Mouse (Mus musculus) cerebellum, adult 18-20 months (tissue): ENCODE data around the gene Ube2j1.

Experiments
- DNase-seq, 2 experiments: peaks; one replicate each; pipeline ENCODE4 v3.0.0; 2021

Ube2j1 gene

GRCm38 (mm10) chr4:33072526-33073161 lies 41.4 kb downstream of the Ube2j1 start:
- no peak for DNase-seq

- DNase-seq: no peak
These were observed 43.2 kb downstream of the Ube2j1 start for GRCm38 (mm10) chr4:33074406-33074805.

- no peak for DNase-seq
These were observed 43.6 kb downstream of the Ube2j1 start for GRCm38 (mm10) chr4:33074851-33075250.

- no peak for DNase-seq
These were observed 44.7 kb downstream of the Ube2j1 start for GRCm38 (mm10) chr4:33075776-33076524.

DNA sequence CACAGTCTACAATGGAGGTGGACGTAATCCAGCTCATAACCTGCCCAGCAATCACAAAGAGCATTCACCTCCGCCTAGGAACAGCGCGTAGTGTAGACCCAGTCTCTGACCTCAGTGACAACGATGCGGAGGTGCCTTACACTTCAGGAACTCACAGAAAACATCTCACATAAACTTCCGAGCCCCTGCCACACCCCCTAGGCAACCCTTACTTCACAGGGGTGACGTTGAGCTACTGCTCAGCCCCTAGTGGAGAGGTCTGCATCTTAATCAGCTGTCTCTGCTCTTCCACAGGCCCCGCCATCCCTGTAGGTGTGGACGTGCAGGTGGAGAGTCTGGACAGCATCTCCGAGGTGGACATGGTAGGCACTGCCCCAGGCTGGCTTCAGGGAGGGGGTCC lies 45.9 kb downstream of the Ube2j1 start:
- DNase-seq: no peak

- DNase-seq: no peak
These were observed 46.5 kb downstream of the Ube2j1 start for GRCm38 (mm10) chr4:33077724-33078123.

DNA sequence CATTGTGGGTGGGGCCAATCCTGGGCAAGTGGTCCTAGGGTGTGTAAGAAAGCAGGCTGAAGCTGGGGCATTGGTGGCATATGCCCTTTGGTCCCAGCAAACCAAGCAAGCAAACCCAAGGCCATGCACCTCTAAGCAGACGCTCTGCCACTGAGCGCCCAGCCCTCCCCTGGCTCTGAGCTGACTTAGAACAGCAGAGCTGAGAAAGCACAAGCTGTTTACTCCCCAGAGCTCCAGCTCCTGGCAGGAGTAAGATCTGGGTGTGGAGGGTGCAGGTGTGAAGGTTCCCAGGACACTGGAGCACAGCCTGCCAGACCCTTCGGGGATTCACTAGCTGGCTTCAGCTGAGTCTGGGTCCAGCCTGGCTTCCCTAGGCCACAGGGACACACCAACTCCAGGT lies 47.3 kb downstream of the Ube2j1 start:
- no peak for DNase-seq

- DNase-seq: no peak
These were observed 68.0 kb downstream of the Ube2j1 start for GRCm38 (mm10) chr4:33099118-33099694.
